Mouse (Mus musculus) stomach, postnatal 0 days (tissue): ENCODE measurements around the gene Flot2. TPM values are rescaled to one million over a fixed set of nuclear protein-coding genes. Genes with fewer than 3 reads are reported as not detected.
A peak's percentile ranks its signal among the peaks of the same experiment; 100 is the strongest.

Experiments used
- ATAC-seq: fragments of 200-750 bp; cut with Nextera tagmentation; 2 replicates; pipeline ENCODE4 v1.8.0; 2017; ENCODE audit not compliant: low FRiP score, low TSS enrichment
- DNase-seq: peaks from one replicate; pipeline ENCODE4 v3.0.0-alpha.2; 2016; ENCODE audit warnings: low spot score
- H3K27ac ChIP-seq: fragments of 300-500 bp; sonication (generic); replicated peaks from 2 replicates; pipeline ENCODE4 v1.5.1; 2014; ENCODE audit warnings: mild to moderate bottlenecking, control low read depth
- H3K27me3 ChIP-seq: fragments of 300-500 bp; sonication (generic); 2 replicates; pipeline ENCODE4 v1.6.1; 2014; ENCODE audit warnings: low read length; ENCODE audit not compliant: control insufficient read depth, insufficient read depth
- H3K36me3 ChIP-seq: fragments of 300-500 bp; sonication (generic); 2 replicates; pipeline ENCODE4 v1.6.1; 2014; ENCODE audit warnings: low read length, mixed read lengths; ENCODE audit not compliant: control insufficient read depth, insufficient read depth
- H3K4me1 ChIP-seq: fragments of 300-500 bp; sonication (generic); replicated peaks from 2 replicates; pipeline ENCODE4 v1.6.1; 2014; ENCODE audit warnings: antibody characterized with exemption; ENCODE audit not compliant: control insufficient read depth, insufficient read depth
- H3K4me2 ChIP-seq: fragments of 300-500 bp; sonication (generic); replicated peaks from 2 replicates; pipeline ENCODE4 v1.6.1; 2014; ENCODE audit warnings: low read depth, mild to moderate bottlenecking, control low read depth, moderate library complexity
- H3K4me3 ChIP-seq: fragments of 300-500 bp; sonication (generic); 2 replicates; pipeline ENCODE4 v1.5.1; 2014; ENCODE audit warnings: low read depth, low read length, control low read depth
- H3K9ac ChIP-seq: fragments of 300-500 bp; sonication (generic); 2 replicates; pipeline ENCODE4 v1.6.1; 2014; ENCODE audit warnings: mild to moderate bottlenecking, low read length, control low read depth, mixed read lengths
- H3K9me3 ChIP-seq: fragments of 300-500 bp; sonication (generic); 2 replicates; pipeline ENCODE4 v1.6.1; 2016; ENCODE audit warnings: low read length; ENCODE audit not compliant: control insufficient read depth
- CTCF ChIP-seq: IDR thresholded peaks from 2 replicates; pipeline ENCODE4 v1.5.1; 2016; ENCODE audit warnings: antibody characterized with exemption, low read depth, mild to moderate bottlenecking, moderate library complexity
- EP300 ChIP-seq: optimal IDR thresholded peaks from 2 replicates; pipeline ENCODE3; 2016; ENCODE audit warnings: antibody characterized with exemption
- WGBS: fragments of 180-500 bp; shearing (Covaris S2); extraction: QIAGEN DNeasy Blood & Tissue Kit; methylation state at CpG from one replicate; pipeline ENCODE4 v1.1.7; 2014; 5-methylcytosine and 5-hydroxymethylcytosine counted together
- polyA plus RNA-seq: library from polyadenylated mRNA; unstranded; fragments of >200 nt; fragmentation: Nextera tagmentation; extraction: Ambion mirVana; gene quantifications from 2 replicates; pipeline ENCODE4 v1.2.1, GENCODE M21; 2015

The Flot2 gene
- 30.9 and 31.5 TPM in 2 replicates for polyA plus RNA-seq

- ATAC-seq (peak; percentile 76), DNase-seq (peak; percentile 70)
- peak within 1 kb of the TSS; percentile 78 for H3K4me3 ChIP-seq
- TF ChIP-seq EP300: no peak
- TF ChIP-seq CTCF: peak; percentile 42; the same call in 1 of the 2 replicates
- no peaks in the 10 kb centered on the region; the same call in 1 of the 2 replicates for H3K36me3 ChIP-seq
- no peaks in the 10 kb centered on the region for H3K4me1 ChIP-seq
- H3K9me3 ChIP-seq: no peaks in the 10 kb centered on the region
- WGBS: 2% methylated on average over 53 of the region's 55 CpGs
- no peaks in the 10 kb centered on the region for H3K27me3 ChIP-seq
- peak within 1 kb of the TSS; percentile 80 for H3K9ac ChIP-seq
- peak within 1 kb of the TSS; percentile 85 for H3K4me2 ChIP-seq
- H3K27ac ChIP-seq: peak within 1 kb of the TSS; percentile 86
Measured at GRCm38 (mm10) chr11:78037831-78038752, at the start of gene Flot2. TSS of gene Flot2 (plus strand) at chr11:78037931.

DNA sequence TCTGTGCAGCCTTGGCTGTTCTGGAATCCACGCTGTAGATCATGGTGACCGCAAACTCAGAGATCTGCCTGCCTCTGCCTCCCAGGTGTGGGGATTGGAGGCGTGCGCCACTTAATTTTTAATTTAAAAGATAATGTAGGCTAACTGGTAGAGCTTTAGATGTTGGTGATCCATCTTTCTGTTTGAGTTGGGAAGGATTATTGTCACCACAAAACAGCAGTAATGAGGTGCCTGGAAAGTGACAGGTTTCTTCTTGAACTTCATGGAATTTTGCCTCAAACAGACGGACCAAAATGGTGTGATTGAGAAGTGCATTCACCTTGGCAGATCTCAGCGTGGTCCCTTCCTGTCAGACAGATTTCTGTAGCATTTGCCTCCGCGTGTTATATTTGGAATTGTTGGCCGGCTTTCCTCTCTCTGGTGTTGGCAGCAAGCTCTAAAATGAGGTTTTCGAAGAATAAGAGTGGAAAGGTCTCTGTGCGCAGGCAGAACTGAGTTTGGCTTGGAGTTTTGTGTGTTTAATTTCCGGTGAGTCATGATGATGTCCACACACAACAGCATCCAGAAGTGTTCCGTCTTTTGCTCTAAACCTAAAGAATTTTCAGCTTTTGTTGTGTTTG lies 48.5 kb upstream of the Flot2 start:
- H3K4me1 ChIP-seq: no peaks in the 10 kb centered on the region

DNA sequence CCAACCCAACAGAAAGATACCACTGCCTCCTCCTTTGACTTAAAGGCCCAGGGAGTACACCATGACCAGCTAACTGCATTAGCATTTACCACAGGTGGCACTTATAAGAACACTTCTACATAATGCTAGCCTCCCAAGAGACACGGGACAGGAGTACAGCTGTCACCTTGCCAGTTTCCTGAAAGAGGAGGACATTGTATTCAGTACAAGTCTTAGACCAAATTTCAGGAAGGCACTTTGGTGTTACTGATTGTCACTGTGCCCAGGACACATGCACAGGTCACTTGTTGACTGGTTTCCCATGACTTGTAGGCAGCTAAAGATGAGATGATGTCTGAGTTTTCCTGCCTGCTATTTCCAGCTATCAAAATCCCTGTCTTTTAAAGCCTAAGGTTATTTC lies 42.2 kb upstream of the Flot2 start:
- WGBS: 61% methylated on average over 1 of the region's 1 CpGs
- no peaks in the 10 kb centered on the region for H3K4me1 ChIP-seq
- H3K36me3 ChIP-seq: peaks cover 5% of the 10 kb centered on the region; the same call in 1 of the 2 replicates
- DNase-seq: no peak
- H3K27ac ChIP-seq: no peak overlapping the region
- no peak overlapping the region for H3K9ac ChIP-seq
- no peak for ATAC-seq
- no peaks in the 10 kb centered on the region for H3K27me3 ChIP-seq
- no peak overlapping the region for H3K4me3 ChIP-seq
- H3K4me2 ChIP-seq: no peak overlapping the region
- TF ChIP-seq EP300 (no peak), CTCF (no peak)
- no peaks in the 10 kb centered on the region for H3K9me3 ChIP-seq

More for the DNA sequence above, 48.5 kb upstream of the Flot2 start:
- no peak overlapping the region for H3K4me3 ChIP-seq
- peaks cover 6% of the 10 kb centered on the region; the same call in 1 of the 2 replicates for H3K36me3 ChIP-seq
- no peak for DNase-seq
- H3K9me3 ChIP-seq: no peaks in the 10 kb centered on the region
- no peak overlapping the region for H3K9ac ChIP-seq
- no peaks in the 10 kb centered on the region for H3K27me3 ChIP-seq
- TF ChIP-seq EP300 (no peak), CTCF (no peak)
- no peak for ATAC-seq
- 70% methylated on average over 13 of the region's 13 CpGs for WGBS
- H3K27ac ChIP-seq: no peak overlapping the region
- no peak overlapping the region for H3K4me2 ChIP-seq

- Histone ChIP-seq H3K27ac (no peak overlapping the region), H3K9me3 (no peaks in the 10 kb centered on the region), H3K36me3 (peaks cover 11% of the 10 kb centered on the region; the same call in 1 of the 2 replicates), H3K4me1 (no peaks in the 10 kb centered on the region), H3K4me3 (no peak overlapping the region), H3K4me2 (no peak overlapping the region), H3K9ac (no peak overlapping the region), H3K27me3 (no peaks in the 10 kb centered on the region)
- ATAC-seq: no peak
- DNase-seq: no peak
- TF ChIP-seq EP300 (no peak), CTCF (no peak)
- 92% methylated on average over 5 of the region's 5 CpGs for WGBS
Measured at GRCm38 (mm10) chr11:78006446-78006845, 31.3 kb upstream of the Flot2 start.

DNA sequence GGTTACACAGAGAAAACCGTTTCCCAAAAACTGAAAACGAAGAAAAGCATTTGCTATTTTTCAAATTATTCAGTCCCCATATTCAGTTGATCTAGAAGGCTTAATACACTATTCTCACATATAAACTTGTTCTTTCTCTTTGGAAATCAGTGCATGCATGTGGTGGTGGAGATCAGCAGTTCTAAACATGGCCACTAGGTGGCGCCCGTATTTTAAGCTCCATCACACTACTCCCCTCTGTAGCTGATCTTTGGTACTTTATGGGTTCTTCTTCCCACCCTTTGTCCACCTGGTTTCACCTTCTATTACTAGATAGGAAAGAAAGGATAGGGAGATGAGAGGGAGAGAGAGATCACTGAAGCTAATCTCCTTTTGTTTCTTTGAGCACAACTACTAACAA lies 18.1 kb upstream of the Flot2 start:
- Histone ChIP-seq H3K27ac (no peak overlapping the region), H3K9ac (no peak overlapping the region), H3K9me3 (no peaks in the 10 kb centered on the region), H3K27me3 (no peaks in the 10 kb centered on the region), H3K4me3 (no peak overlapping the region), H3K4me2 (no peak overlapping the region), H3K4me1 (no peaks in the 10 kb centered on the region), H3K36me3 (peaks cover 56% of the 10 kb centered on the region)
- 21% methylated on average over 4 of the region's 4 CpGs for WGBS
- ATAC-seq: peak; percentile 69; the same call in 1 of the 2 replicates
- TF ChIP-seq EP300 (no peak), CTCF (peak; percentile 88)
- peak; percentile 80 for DNase-seq

DNA sequence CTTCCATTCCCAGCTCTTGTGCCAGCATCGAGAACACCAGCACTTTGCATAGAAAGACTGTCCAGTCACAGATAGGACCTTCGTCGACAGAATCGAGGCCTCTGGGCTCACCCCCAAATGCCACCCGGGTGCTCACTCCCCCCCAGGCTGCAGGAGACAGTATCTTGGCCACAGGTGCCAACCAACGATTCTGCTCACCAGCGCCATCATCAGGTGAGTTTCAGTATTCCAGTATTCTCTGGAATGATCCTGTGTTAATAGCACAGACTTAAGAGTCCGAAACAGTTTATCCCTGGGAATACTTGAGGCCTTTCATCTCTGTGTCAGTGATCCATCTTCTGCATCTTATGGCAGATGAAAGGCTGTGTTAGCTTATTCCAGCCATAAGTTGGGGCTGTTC lies 14.1 kb upstream of the Flot2 start:
- Histone ChIP-seq H3K27ac (no peak overlapping the region), H3K4me3 (no peak overlapping the region), H3K4me2 (no peak overlapping the region), H3K9me3 (no peaks in the 10 kb centered on the region), H3K4me1 (no peaks in the 10 kb centered on the region), H3K27me3 (no peaks in the 10 kb centered on the region), H3K9ac (no peak overlapping the region), H3K36me3 (peaks cover 51% of the 10 kb centered on the region)
- TF ChIP-seq EP300 (no peak), CTCF (peak; percentile 62)
- no peak for ATAC-seq
- DNase-seq: peak; percentile 51
- WGBS: 81% methylated on average over 8 of the region's 8 CpGs
